Mouse (Mus musculus) liver, embryonic 14.5 days (tissue): ENCODE data around the gene Rfx1. TPM values are rescaled to one million over a fixed set of nuclear protein-coding genes. Genes with fewer than 3 reads are reported as not detected.

Experiments
- ATAC-seq: fragments of 200-750 bp; cut with Nextera tagmentation; 2 replicates; pipeline ENCODE4 v1.8.0; 2017; ENCODE audit warnings: moderate number of reproducible peaks, mild to moderate bottlenecking, moderate library complexity; ENCODE audit not compliant: insufficient read depth
- DNase-seq, 3 experiments: peaks; one replicate each; pipeline ENCODE4 v3.0.0-alpha.2; 2012 to 2013; ENCODE audit warnings: low read depth in 3 of 3, low spot score in 3 of 3
- H3K27ac ChIP-seq: fragments of 300-500 bp; sonication (generic); 2 replicates; pipeline ENCODE4 v1.5.1; 2014; ENCODE audit warnings: moderate library complexity, mild to moderate bottlenecking, control low read depth, inconsistent platforms
- H3K27me3 ChIP-seq: fragments of 300-500 bp; sonication (generic); 2 replicates; pipeline ENCODE4 v1.6.1; 2014; ENCODE audit warnings: mild to moderate bottlenecking, low read length, moderate library complexity; ENCODE audit not compliant: control insufficient read depth, insufficient read depth
- H3K36me3 ChIP-seq: fragments of 300-500 bp; sonication (generic); replicated peaks from 2 replicates; pipeline ENCODE4 v1.6.1; 2014; ENCODE audit warnings: low read depth; ENCODE audit not compliant: control insufficient read depth, insufficient read depth
- H3K4me1 ChIP-seq, 2 experiments: fragments of 200-500 bp in 1 of 2; fragments of 300-500 bp in 1 of 2; sonication (generic) in 1 of 2; replicated peaks; 2 replicates each; pipeline ENCODE4 v1.6.1; 2012 to 2014; ENCODE audit warnings: antibody characterized with exemption in 1 of 2, inconsistent platforms in 1 of 2, low read length in 1 of 2; ENCODE audit not compliant: control insufficient read depth in 2 of 2, insufficient read depth in 2 of 2
- H3K4me2 ChIP-seq: fragments of 300-500 bp; sonication (generic); 2 replicates; pipeline ENCODE4 v1.6.1; 2014; ENCODE audit warnings: low read depth, mild to moderate bottlenecking, control low read depth, moderate library complexity
- H3K4me3 ChIP-seq, 2 experiments: fragments of 200-500 bp in 1 of 2; fragments of 300-500 bp in 1 of 2; sonication (generic) in 1 of 2; 2 replicates each; pipeline ENCODE4 v1.5.1; 2012 to 2014; ENCODE audit warnings: low read depth in 2 of 2, low read length in 2 of 2, mild to moderate bottlenecking in 2 of 2, control low read depth in 1 of 2, inconsistent platforms in 1 of 2, moderate library complexity in 1 of 2; ENCODE audit not compliant: insufficient read depth in 1 of 2
- H3K9ac ChIP-seq: fragments of 300-500 bp; sonication (generic); replicated peaks from 2 replicates; pipeline ENCODE4 v1.6.1; 2014; ENCODE audit warnings: mild to moderate bottlenecking, control low read depth, moderate library complexity
- H3K9me3 ChIP-seq: fragments of 300-500 bp; sonication (generic); 2 replicates; pipeline ENCODE4 v1.6.1; 2016; ENCODE audit warnings: low read length, mixed read lengths; ENCODE audit not compliant: control insufficient read depth
- CTCF ChIP-seq: IDR thresholded peaks from 2 replicates; pipeline ENCODE4 v1.5.1; 2016; ENCODE audit warnings: antibody characterized with exemption, low read depth, control low read depth
- EP300 ChIP-seq: IDR thresholded peaks from 2 replicates; pipeline ENCODE4 v1.6.1; 2016; ENCODE audit warnings: antibody characterized with exemption, low read depth
- WGBS: fragments of 180-500 bp; shearing (Covaris S2); extraction: QIAGEN DNeasy Blood & Tissue Kit; methylation state at CpG from one replicate; pipeline ENCODE4 v1.1.7; 2014; ENCODE audit not compliant: insufficient replicate concordance; 5-methylcytosine and 5-hydroxymethylcytosine counted together
- polyA plus RNA-seq, 2 experiments: library from polyadenylated mRNA; depleted of rRNA in 1 of 2; stranded (reverse) in 1 of 2; unstranded in 1 of 2; fragments of >200 nt; fragmentation: Nextera tagmentation in 1 of 2; extraction: Ambion mirVana in 1 of 2; gene quantifications; 2 replicates each; pipeline versions ENCODE4 v1.2.1 to v1.2.3; 2012 to 2014

Rfx1 gene
- polyA plus RNA-seq, 2 experiments, result 1.5 to 4.6 TPM

- H3K4me1 ChIP-seq, result peaks cover 0 to 17% of the 10 kb centered on the region in 2 experiments
- H3K27me3 ChIP-seq, result no peaks in the 10 kb centered on the region
- no peak overlapping the region for H3K27ac ChIP-seq
- ATAC-seq (no peak), DNase-seq (no peak)
- WGBS, result 83% methylated on average over 10 of the region's 10 CpGs
- no peak overlapping the region for H3K4me2 ChIP-seq
- TF ChIP-seq CTCF (no peak), EP300 (no peak)
- H3K4me3 ChIP-seq, result no peak overlapping the region
- H3K9ac ChIP-seq, result no peak overlapping the region
- no peaks in the 10 kb centered on the region for H3K9me3 ChIP-seq
- H3K36me3 ChIP-seq, result no peaks in the 10 kb centered on the region
These were observed 5.7 kb downstream of the Rfx1 start for GRCm38 (mm10) chr8:84072321-84072720.

- Histone ChIP-seq H3K27ac (no peak overlapping the region), H3K4me2 (no peak overlapping the region), H3K27me3 (no peaks in the 10 kb centered on the region), H3K4me1 (peaks cover 0 to 9% of the 10 kb centered on the region in 2 experiments), H3K36me3 (no peaks in the 10 kb centered on the region), H3K9me3 (no peaks in the 10 kb centered on the region), H3K9ac (no peak overlapping the region), H3K4me3 (no peak overlapping the region)
- 72% methylated on average over 10 of the region's 10 CpGs for WGBS
- DNase-seq (no peak), ATAC-seq (no peak)
- TF ChIP-seq EP300, result no peak
- TF ChIP-seq CTCF, result no peak
These were observed 6.8 kb downstream of the Rfx1 start for GRCm38 (mm10) chr8:84073230-84073976.

- Histone ChIP-seq H3K27me3 (no peaks in the 10 kb centered on the region), H3K4me3 (no peak overlapping the region), H3K4me1 (no peaks in the 10 kb centered on the region), H3K9me3 (no peaks in the 10 kb centered on the region), H3K27ac (no peak overlapping the region), H3K9ac (no peak overlapping the region), H3K36me3 (no peaks in the 10 kb centered on the region), H3K4me2 (no peak overlapping the region)
- WGBS, result 31% methylated on average over 1 of the region's 1 CpGs
- ATAC-seq (no peak), DNase-seq (no peak)
- TF ChIP-seq EP300 (no peak), CTCF (no peak)
These were observed 9.8 kb downstream of the Rfx1 start for GRCm38 (mm10) chr8:84076412-84076811.

GRCm38 (mm10) chr8:84076849-84077248 is 10.2 kb downstream of the Rfx1 start:
- no peaks in the 10 kb centered on the region for H3K36me3 ChIP-seq
- no peak for ATAC-seq
- DNase-seq, result no peak
- no peaks in the 10 kb centered on the region for H3K9me3 ChIP-seq
- no peak overlapping the region for H3K27ac ChIP-seq
- no peak overlapping the region for H3K4me3 ChIP-seq
- no peak overlapping the region for H3K9ac ChIP-seq
- no peaks in the 10 kb centered on the region for H3K4me1 ChIP-seq
- TF ChIP-seq CTCF (no peak), EP300 (no peak)
- no peaks in the 10 kb centered on the region for H3K27me3 ChIP-seq
- WGBS, result 84% methylated on average over 3 of the region's 3 CpGs
- no peak overlapping the region for H3K4me2 ChIP-seq

DNA sequence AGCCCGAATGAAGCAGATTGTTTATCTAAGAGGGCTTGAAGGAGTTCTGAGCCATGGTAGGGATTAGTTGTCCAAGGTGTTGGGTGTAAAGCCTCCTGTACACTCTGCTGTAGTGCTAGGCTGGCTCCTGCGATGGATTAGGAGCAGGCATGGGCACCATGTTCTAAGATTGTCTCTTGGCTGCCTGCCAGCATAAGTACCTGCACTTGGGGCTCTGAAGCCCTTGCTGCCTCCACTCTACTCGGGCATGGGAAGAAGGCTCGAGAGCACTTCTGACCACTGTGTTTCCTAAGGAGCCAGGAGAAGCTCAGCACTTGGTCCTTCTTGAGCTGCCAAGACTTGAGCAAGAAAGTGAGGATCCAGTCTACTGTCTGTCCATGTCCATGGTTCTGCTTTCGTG is 12.6 kb downstream of the Rfx1 start:
- Histone ChIP-seq H3K4me2 (no peak overlapping the region), H3K9ac (no peak overlapping the region), H3K4me1 (no peaks in the 10 kb centered on the region), H3K36me3 (no peaks in the 10 kb centered on the region; the same call in 1 of the 2 replicates), H3K9me3 (no peaks in the 10 kb centered on the region), H3K4me3 (no peak overlapping the region), H3K27ac (no peak overlapping the region), H3K27me3 (no peaks in the 10 kb centered on the region)
- no peak for DNase-seq
- 64% methylated on average over 5 of the region's 5 CpGs for WGBS
- no peak for ATAC-seq
- no peak for TF ChIP-seq EP300
- TF ChIP-seq CTCF, result no peak
